Mouse (Mus musculus) embryonic fibroblast, embryonic 13.5 days (primary cell): ENCODE data around the gene Ccdc85c. TPM values are rescaled to one million over a fixed set of nuclear protein-coding genes. Genes with fewer than 3 reads are reported as not detected.

Experiments
- H3K27ac ChIP-seq: 2 replicates; pipeline ENCODE4 v1.5.1; 2012; ENCODE audit warnings: low read length, control low read depth, inconsistent platforms; ENCODE audit not compliant: insufficient read depth
- H3K4me1 ChIP-seq: 2 replicates; pipeline ENCODE4 v1.6.1; 2011; ENCODE audit warnings: low read length; ENCODE audit not compliant: control insufficient read depth, insufficient read depth
- H3K4me3 ChIP-seq: 2 replicates; pipeline ENCODE4 v1.5.1; 2011; ENCODE audit warnings: mild to moderate bottlenecking, control low read depth, low read length; ENCODE audit not compliant: insufficient read depth
- CTCF ChIP-seq: IDR thresholded peaks from 2 replicates; pipeline ENCODE4 v1.5.1; 2011; ENCODE audit warnings: mild to moderate bottlenecking, control low read depth, low read length, moderate library complexity, borderline replicate concordance; ENCODE audit not compliant: insufficient read depth
- POLR2A ChIP-seq: IDR thresholded peaks from 2 replicates; pipeline ENCODE4 v1.6.1; 2011; ENCODE audit warnings: low read depth, mild to moderate bottlenecking, control low read depth, low read length, moderate library complexity
- polyA plus RNA-seq: library from polyadenylated mRNA; stranded (reverse); fragments of >200 nt; gene quantifications from 2 replicates; pipeline ENCODE4 v1.2.4, GENCODE M21; 2011; ENCODE audit warnings: low read depth; ENCODE audit not compliant: missing spikeins, insufficient read length

Gene Ccdc85c
- polyA plus RNA-seq, 1 experiment = 2.7 TPM

- no peaks in the 10 kb centered on the region for H3K4me1 ChIP-seq
- no peak overlapping the region for H3K4me3 ChIP-seq
- TF ChIP-seq POLR2A (no peak), CTCF (no peak)
- H3K27ac ChIP-seq = no peak overlapping the region
These were observed 19.7 kb downstream of the Ccdc85c start for GRCm38 (mm10) chr12:108255511-108255919.

- H3K4me1 ChIP-seq = no peaks in the 10 kb centered on the region
- H3K27ac ChIP-seq = no peak overlapping the region
- TF ChIP-seq CTCF (no peak), POLR2A (no peak)
- H3K4me3 ChIP-seq = no peak overlapping the region
These were observed 22.2 kb downstream of the Ccdc85c start for GRCm38 (mm10) chr12:108253042-108253441.

- Histone ChIP-seq H3K4me3 (no peak overlapping the region), H3K4me1 (no peaks in the 10 kb centered on the region), H3K27ac (no peak overlapping the region)
- TF ChIP-seq CTCF = no peak
- no peak for TF ChIP-seq POLR2A
These were observed 23.2 kb downstream of the Ccdc85c start for GRCm38 (mm10) chr12:108251825-108252542.

- Histone ChIP-seq H3K4me1 (no peaks in the 10 kb centered on the region), H3K27ac (no peak overlapping the region), H3K4me3 (no peak overlapping the region)
- no peak for TF ChIP-seq POLR2A
- no peak for TF ChIP-seq CTCF
These were observed 24.0 kb downstream of the Ccdc85c start for GRCm38 (mm10) chr12:108251034-108251792.

GRCm38 (mm10) chr12:108249522-108249921 lies 25.7 kb downstream of the Ccdc85c start:
- no peak overlapping the region for H3K27ac ChIP-seq
- no peak overlapping the region for H3K4me3 ChIP-seq
- no peak for TF ChIP-seq CTCF
- TF ChIP-seq POLR2A = no peak
- H3K4me1 ChIP-seq = no peaks in the 10 kb centered on the region

- H3K4me3 ChIP-seq = no peak overlapping the region
- H3K27ac ChIP-seq = no peak overlapping the region
- no peaks in the 10 kb centered on the region for H3K4me1 ChIP-seq
- TF ChIP-seq POLR2A (no peak), CTCF (no peak)
These were observed 26.2 kb downstream of the Ccdc85c start for GRCm38 (mm10) chr12:108249019-108249418.

GRCm38 (mm10) chr12:108246759-108247500 lies 28.3 kb downstream of the Ccdc85c start:
- no peak for TF ChIP-seq CTCF
- no peak for TF ChIP-seq POLR2A
- Histone ChIP-seq H3K27ac (no peak overlapping the region), H3K4me3 (no peak overlapping the region), H3K4me1 (no peaks in the 10 kb centered on the region)

GRCm38 (mm10) chr12:108245579-108245978 lies 29.6 kb downstream of the Ccdc85c start:
- TF ChIP-seq CTCF = no peak
- H3K4me1 ChIP-seq = no peaks in the 10 kb centered on the region
- no peak overlapping the region for H3K4me3 ChIP-seq
- H3K27ac ChIP-seq = no peak overlapping the region

- TF ChIP-seq POLR2A (no peak), CTCF (no peak)
- no peak overlapping the region for H3K4me3 ChIP-seq
- H3K4me1 ChIP-seq = peaks cover under 1% of the 10 kb centered on the region; the same call in 1 of the 2 replicates
- no peak overlapping the region for H3K27ac ChIP-seq
These were observed 30.4 kb downstream of the Ccdc85c start for GRCm38 (mm10) chr12:108244778-108245177.

- TF ChIP-seq CTCF (no peak), POLR2A (no peak)
- H3K4me3 ChIP-seq = no peak overlapping the region
- peaks cover 3% of the 10 kb centered on the region; the same call in 1 of the 2 replicates for H3K4me1 ChIP-seq
- no peak overlapping the region for H3K27ac ChIP-seq
These were observed 32.9 kb downstream of the Ccdc85c start for GRCm38 (mm10) chr12:108242243-108242745.
